Mouse (Mus musculus) CD4-positive, CD25-positive, alpha-beta regulatory T cell, adult 4 months (primary cell): ENCODE measurements around the gene Zfp764. TPM values are rescaled to one million over a fixed set of nuclear protein-coding genes. Genes with fewer than 3 reads are reported as not detected.
A peak's percentile ranks its signal among the peaks of the same experiment; 100 is the strongest.
"Not testable (repeated sequence)": the region's sequence is repeated elsewhere in the genome, so short reads cannot be mapped to it uniquely, and the experiment has no call there.

Experiments used
- ATAC-seq: one replicate; pipeline ENCODE4 v1.8.0; 2017
- polyA plus RNA-seq, 2 experiments: library from polyadenylated mRNA; unstranded; fragments of 100-300 nt; shearing (Covaris generic); gene quantifications; one replicate each; pipeline ENCODE4 v1.2.1; 2017

Gene Zfp764
- polyA plus RNA-seq, 2 experiments from 2014 or later, result 6.0 to 9.1 TPM

DNA sequence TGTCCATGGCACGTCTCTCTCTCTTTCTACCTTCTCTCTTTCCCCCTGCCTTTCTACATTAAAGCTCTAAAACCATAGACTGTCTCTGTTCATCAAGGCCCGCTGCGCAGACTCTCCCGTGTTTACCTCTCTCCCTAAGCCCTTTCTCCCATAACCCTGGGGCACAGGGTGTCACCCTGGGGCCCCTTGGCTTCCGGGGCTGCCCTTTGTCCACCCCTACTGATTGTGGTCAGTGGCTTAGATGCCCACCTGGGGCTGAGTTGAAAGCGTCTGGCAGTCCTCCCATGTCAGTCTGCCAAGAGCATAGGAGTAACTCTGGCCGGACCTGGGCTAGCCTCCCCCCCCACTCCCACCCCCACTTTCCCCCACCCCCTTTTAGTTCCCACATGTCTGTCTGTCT is 16.3 kb downstream of the Zfp764 start:
- ATAC-seq, result no peak

DNA sequence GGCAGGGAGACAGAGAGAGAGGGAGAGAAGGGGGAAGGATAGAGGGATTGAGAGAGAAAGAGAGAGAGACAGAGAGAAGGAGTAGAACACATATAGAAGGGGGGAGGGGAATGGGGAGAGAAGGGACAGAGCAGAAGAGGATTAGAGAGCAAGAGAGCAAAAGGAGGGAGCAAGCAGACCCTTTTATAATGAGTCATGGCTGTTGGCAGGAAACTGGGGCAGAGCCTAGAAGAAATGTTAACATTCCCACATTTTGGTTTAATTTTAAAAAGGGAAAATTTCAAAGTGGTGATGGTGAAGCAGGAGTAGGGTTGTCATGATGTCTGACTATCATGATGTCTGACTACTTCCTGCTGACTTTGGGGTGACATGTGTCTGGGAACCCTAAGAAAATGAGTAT is 18.4 kb downstream of the Zfp764 start:
- not testable (repeated sequence) for ATAC-seq

DNA sequence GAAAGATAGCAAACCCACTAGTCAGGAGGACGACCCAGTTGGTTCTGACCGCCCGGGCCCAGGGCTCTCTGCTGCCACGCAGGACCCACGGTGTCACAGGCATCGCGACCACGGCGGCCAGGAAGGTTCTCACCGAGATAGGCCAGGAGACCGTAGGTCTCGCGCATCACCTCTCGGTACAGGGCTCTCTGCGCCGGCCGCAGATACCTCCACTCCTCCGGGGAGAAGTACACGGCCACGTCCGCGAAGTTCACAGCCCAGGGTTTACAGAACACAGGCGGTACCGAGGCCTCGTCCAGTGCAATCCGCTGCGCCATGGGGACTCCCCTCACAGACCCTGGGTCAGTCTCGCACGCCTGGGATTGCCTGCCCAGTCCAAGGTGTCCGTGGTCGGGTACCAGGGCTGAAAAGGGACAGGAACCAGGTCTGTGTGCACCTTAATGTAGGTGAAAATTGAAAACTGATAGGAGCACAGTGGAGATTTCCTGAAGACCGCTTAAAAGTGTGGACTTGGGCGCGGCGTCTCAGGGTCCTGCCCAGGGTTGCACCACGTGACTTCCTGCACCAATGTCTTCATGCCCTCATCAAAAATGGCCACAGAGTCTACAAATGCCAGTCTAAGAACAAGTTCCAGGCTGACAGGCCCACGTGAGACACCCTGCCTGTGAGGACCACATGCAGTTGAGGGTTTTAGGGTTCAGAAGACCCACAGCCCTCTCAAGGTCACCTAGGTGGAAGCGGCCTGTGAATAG is 19.8 kb downstream of the Zfp764 start, which contains the start of gene 9130019O22Rik:
9130019O22Rik (minus strand) TSS at position 526 of the 752 bp plus-strand sequence.
- ATAC-seq, result peak; percentile 98

DNA sequence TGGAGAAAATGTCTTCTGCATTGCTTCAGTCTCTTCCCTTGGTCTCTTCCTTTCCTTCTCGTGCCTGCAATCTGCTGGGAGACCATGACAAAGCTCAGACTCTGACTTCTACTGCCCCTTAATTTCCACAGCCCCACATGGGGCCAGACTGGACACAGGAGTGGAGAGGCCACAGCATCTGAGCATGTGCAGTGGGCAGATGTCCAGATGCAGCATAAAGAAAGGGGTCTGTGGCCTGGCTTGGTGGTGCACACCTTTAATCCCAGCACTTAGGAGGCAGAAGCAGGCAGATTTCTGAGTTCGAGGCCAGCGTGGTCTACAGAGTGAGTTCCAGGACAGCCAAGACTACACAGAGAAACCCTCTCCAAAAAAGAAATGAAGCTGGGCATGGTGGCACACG is 21.1 kb downstream of the Zfp764 start:
- ATAC-seq, result not testable (repeated sequence)

DNA sequence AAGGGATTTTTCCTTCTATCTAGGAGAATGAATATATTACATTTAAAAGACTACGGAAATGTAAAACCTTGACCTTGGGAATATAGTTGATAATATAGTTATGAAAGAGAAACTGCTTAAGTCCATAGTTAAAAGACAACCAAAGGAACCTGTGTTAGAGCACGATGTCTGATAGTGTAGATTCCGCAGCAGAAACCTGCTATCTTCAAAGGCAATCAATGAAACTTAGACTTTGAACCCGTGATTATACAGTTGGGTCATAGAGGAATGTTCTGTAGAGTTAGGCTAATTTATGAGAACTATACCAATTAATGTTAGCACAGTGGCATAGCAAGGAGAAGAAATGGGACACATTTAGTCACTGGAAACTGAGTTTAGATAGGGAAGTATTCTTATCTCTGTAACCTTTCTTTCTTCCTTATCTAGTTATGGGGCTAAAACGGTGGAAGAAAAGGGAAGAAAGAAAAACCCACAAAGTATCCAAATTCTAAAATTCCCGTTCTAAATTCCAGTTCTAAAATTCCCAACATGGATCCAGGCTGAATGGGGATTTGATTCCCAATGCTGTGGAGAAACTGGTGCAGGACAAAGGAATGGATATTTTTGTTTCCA is 28.2 kb downstream of the Zfp764 start:
- no peak for ATAC-seq

DNA sequence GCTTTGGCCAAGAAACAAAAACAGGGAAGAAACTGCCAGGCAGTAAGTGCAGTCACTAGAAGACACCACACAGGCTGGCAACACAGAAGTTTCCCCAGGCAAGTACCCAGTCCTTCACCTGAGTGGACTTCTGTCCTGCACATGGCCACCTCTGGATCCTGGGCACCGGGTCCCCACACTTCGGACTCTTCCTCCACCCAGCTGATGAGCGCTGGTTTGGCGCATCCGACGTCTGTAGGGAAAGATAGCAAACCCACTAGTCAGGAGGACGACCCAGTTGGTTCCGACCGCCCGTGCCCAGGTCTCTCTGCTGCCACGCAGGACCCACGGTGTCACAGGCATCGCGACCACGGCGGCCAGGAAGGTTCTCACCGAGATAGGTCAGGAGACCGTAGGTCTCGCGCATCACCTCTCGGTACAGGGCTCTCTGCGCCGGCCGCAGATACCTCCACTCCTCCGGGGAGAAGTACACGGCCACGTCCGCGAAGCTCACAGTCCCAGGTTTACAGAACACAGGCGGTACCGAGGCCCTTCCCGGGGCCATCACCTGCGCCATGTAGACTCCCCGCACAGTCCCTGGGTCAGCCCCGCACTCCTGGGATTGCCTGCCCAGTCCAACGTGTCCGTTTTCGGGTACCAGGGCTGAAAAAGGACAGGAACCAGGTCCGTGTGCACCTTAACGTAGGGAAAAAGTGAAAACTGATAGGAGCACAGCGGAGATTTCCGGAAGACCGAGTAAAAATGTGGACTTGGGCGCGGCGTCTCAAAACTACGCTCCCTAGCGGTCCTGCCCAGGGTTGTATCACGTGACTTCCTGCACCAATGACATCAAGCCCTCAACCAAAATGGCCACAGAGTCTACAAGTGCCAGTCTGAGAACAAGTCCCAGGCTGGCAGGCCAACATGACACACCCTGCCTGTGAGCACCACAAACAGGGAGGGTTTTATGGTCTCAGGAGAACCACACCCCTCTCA is 31.1 kb downstream of the Zfp764 start, which contains the start of gene Zfp747:
Zfp747 (minus strand) TSS at position 780 of the 975 bp plus-strand sequence.
- peak; percentile 98 for ATAC-seq

DNA sequence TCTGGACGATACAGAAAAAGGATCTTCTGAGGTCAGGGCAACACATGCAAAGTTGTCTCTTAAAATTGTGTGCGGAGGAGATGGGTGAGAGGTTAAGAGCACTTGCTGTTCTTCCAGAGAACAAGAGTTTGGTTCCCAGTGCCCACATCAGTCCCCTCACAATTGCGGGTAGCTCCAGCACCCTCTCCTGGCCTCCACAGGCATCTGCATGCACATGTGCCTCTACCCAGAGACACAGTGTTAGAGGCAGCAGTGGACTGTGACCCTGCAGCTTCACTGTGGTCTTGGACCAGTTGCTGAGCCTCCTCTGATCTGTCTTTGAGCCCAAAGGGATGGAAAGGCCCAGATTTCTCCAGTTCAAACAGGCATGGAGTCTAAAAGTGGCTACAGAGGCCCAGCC is 34.8 kb downstream of the Zfp764 start:
- not testable (repeated sequence) for ATAC-seq

DNA sequence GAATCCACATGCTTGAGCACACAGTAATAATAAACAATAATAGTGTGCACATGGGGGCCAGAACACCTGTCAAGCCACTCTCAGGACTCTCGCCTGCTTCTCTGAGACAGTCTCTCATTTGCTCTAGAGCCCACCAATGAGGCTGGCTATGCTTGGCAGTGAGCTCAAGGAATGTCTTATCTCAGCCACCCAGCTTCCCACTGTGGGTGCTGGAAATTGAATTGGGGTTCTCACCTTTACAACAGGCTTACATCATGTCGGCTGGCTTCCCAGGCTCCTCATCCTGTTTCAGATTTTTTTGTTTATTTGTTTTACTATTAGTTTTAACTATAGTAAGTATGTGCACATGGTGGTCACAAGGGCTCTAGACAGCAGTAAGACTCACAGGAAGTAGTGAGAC is 35.4 kb downstream of the Zfp764 start:
- ATAC-seq, result no peak

DNA sequence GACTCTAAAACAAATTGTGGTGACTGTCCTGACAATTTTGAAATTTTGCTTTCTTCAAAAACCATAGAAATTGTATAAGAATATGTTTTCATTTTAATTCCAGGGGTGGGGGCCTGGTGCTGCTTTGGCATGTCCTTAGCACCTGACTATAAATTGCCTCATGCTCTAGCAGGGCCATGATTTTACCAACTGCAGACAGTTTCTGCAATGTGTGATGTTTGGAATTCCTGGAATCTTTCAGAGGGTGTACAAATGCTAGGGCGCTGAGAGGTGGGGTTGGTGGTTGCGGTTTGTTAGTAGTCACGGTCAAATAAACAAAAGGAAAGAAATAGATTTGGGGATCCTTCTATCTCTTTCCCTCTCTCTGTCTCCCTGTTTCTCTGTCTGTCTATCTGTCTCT is 40.4 kb downstream of the Zfp764 start:
- no peak for ATAC-seq

DNA sequence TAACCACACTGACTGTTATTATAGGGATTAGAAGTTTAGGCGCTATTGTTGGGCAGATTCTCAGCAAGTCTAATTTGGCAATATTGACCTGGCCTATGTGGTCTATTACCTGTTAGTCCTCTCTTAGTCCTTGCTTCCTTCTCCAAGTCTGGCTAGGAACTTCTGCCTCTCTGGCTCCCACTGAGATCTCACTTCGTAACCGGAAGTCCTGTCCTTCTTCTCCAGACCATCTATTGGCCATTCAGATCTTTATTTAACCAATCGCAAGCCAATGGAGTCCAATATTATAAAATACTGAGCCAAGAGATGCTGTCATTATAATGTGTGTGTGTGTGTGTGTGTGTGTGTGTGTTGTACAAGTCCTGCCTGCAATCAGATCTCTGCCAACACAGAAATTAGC is 42.5 kb downstream of the Zfp764 start:
- ATAC-seq, result no peak

DNA sequence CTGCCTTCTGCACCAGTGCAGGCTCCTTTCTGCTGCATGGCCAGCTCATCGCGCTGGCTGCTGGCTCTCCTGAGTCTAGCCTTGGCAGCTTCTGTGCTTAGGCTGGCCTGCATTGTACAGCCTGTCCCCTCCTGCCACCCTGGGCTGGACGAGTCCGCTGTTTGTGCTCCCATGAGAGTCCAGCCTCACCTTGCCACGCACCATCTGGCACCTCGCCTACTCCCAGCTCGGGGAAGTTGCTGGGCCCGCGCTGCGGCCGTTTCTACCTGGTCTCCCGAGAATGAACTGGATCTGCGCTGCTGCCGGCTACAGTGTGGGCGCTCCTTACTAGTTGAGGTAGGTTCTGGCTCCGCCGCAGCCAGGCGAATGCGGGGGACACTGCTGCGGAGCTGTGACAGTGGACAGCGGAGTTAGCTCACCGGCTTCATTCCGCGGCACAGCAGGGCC is 43.1 kb downstream of the Zfp764 start:
- ATAC-seq, result no peak

DNA sequence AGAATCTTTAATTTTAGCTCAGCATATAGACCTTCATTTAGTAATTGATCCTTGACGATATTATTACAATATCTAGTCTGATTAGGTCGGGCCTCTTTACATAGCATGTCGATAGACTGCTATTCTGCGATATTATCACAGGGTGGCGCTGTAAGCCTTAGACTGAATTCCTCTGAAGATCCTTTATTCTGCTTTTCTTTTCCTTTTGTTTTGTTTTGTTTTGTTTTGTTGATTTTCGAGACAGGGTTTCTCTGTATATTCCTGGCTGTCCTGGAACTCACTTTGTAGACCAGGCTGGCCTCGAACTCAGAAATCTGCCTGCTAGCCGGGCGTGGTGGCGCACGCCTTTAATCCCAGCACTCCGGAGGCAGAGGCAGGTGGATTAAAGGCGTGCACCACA is 44.2 kb downstream of the Zfp764 start:
- peak; percentile 62 for ATAC-seq

DNA sequence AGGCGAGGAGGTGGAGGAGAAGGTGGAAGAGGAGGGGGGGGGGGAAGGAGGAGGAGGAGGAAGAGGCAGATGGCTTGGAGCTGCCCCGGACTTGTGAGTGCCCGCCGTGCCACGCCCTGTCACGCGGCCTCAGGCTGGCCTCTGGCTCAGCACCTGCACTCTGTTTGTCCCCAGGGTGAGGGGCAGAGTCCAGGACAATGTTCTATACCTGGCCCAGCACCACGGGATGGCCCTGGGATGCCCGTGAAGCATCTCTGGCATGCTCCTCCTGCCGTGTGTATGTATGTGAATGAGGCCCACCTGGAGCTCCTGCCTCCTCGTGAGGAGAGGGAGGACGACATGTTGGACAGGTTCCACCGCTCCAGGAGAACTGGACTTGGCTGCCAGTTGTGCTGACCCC is 45.2 kb downstream of the Zfp764 start:
- no peak for ATAC-seq

DNA sequence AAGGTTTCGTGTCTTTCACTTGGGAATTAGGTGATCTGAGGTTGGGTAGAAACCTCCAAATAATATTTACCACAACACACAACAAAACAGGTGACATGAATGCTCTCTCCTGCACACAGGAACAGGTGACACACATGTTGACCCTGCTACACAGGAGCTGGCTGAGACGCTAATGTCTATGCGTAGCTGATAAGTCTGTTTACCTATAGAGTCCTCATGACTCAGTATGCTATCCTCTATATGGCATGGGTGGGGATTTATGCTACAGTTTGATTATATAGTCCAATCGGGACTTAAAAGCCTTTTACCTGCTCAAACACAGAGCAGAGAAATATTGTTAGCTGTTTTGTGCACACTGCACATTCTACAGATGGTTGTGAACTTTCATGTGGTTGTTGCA is 46.4 kb downstream of the Zfp764 start:
- ATAC-seq, result no peak

DNA sequence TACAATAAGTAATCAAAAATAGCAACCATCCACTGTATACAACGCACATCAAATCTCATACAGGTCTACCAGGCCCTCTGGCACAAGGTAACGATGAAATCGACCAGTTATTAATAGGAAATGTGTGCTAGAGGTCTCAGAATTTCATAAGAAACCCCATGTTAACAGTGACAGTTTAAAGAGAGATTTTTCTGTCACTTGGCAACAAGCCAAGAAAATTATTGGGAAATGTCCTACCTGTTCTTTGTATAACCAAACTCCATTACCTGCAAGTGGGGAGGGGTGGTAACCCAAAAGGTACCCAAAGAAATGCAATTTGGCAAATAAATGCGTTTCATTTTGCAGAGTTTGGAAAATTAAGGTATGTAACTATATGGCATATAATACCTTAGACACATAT is 48.1 kb downstream of the Zfp764 start:
- no peak for ATAC-seq

DNA sequence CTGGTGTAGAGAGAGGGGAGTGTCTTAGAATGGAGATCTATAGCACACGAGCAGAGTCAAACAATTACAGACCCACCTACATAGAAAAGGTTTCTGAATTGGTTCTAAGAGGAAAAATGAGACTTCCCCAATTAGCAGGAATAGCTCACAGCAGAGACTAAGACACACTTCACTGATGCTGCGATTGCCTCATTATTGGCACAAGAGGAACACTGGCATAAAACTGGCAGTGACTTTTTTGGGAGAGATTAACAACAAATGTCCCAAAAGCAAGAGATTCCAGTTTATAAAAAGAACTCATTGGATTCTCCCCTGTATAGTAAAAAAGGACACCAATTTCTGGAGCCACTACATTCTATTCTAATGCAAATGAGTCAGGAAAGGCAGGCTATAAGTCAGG is 48.8 kb downstream of the Zfp764 start:
- ATAC-seq, result no peak

DNA sequence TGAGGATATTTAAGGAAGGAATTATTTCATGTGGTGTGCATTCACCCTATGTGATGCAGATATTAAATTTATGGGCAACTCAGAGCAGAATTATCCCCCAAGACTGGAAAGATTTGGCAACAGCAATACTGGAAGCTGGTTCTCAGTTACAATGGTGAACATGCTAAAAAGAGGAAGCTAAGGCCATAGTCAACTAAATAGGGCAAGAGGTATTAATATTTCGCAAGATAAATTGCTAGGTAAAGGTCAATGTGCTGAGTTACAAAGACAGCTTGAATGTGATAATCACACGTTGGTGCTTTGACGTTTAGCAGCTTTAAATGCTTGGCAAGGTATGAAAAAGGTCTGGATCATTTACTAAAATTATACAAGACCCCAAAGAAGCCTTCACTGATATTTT is 50.8 kb downstream of the Zfp764 start:
- no peak for ATAC-seq

Other genes starting within 250 kb of the Zfp764 start
- 10 to 100 TPM; 39.7 to 51.9 TPM for gene Cd2bp2, start 210.8 kb downstream of the Zfp764 start, polyA plus RNA-seq
- gene Tbc1d10b, start 198.4 kb downstream of the Zfp764 start, polyA plus RNA-seq, result 10 to 100 TPM; 12.5 to 18.4 TPM
- 10 to 100 TPM; 25.4 to 31.5 TPM for gene Mylpf, start 197.9 kb downstream of the Zfp764 start, polyA plus RNA-seq
- gene Zfp553, start 173.8 kb downstream of the Zfp764 start, polyA plus RNA-seq, result 1 to 10 TPM; 6.6 to 7.9 TPM
- gene Sept1, start 173.7 kb downstream of the Zfp764 start, polyA plus RNA-seq, result 100 to 1,000 TPM; 819 to 912 TPM
- 1 to 10 TPM; 1.3 to 1.6 TPM for gene Zfp771, start 162.5 kb downstream of the Zfp764 start, polyA plus RNA-seq
- gene Dctpp1, start 146.1 kb downstream of the Zfp764 start, polyA plus RNA-seq, result 10 to 100 TPM; 39.7 to 50.1 TPM
- gene Sephs2, start 132.8 kb downstream of the Zfp764 start, polyA plus RNA-seq, result 10 to 100 TPM; 17.3 to 23.4 TPM
- gene Itgal, start 110.6 kb downstream of the Zfp764 start, polyA plus RNA-seq, result 100 to 1,000 TPM; 169 to 297 TPM
- not detected for gene Zfp768, start 61.2 kb downstream of the Zfp764 start, polyA plus RNA-seq
- gene Zfp747, start 30.8 kb downstream of the Zfp764 start, polyA plus RNA-seq, result 10 to 100 TPM; 12.7 to 17.6 TPM
- 1 to 10 TPM; 7.3 to 9.9 TPM for gene 9130019O22Rik, start 19.7 kb downstream of the Zfp764 start, polyA plus RNA-seq
- gene E430018J23Rik, start 13.2 kb downstream of the Zfp764 start, polyA plus RNA-seq, result 1 to 10 TPM; 3.2 to 5.5 TPM
- gene Zfp688, start 15.2 kb upstream of the Zfp764 start, polyA plus RNA-seq, result 10 to 100 TPM; 16.0 to 18.9 TPM
- 1 to 10 TPM; 5.6 to 7.9 TPM for gene Zfp689, start 42.3 kb upstream of the Zfp764 start, polyA plus RNA-seq
- gene Prr14, start 52.8 kb upstream of the Zfp764 start, polyA plus RNA-seq, result 100 to 1,000 TPM; 181 to 236 TPM
- gene Fbrs, start 72.4 kb upstream of the Zfp764 start, polyA plus RNA-seq, result 10 to 100 TPM; 22.9 to 24.0 TPM
- gene Srcap, start 105.2 kb upstream of the Zfp764 start, polyA plus RNA-seq, result 10 to 100 TPM in 1 of 2 experiments, 1 to 10 TPM in 1; 9.1 to 11.4 TPM
- gene Gm42715, start 112.8 kb upstream of the Zfp764 start, polyA plus RNA-seq, result 10 to 100 TPM; 29.9 to 31.9 TPM
- 10 to 100 TPM; 39.7 to 91.0 TPM for gene Tmem265, start 154.6 kb upstream of the Zfp764 start, polyA plus RNA-seq
- gene Phkg2, start 166.5 kb upstream of the Zfp764 start, polyA plus RNA-seq, result 100 to 1,000 TPM; 109 to 138 TPM
- gene Ccdc189, start 181.8 kb upstream of the Zfp764 start, polyA plus RNA-seq, result under 1 TPM; 0.56 to 0.70 TPM
- 10 to 100 TPM; 26.3 to 45.6 TPM for gene Rnf40, start 181.9 kb upstream of the Zfp764 start, polyA plus RNA-seq
- gene Zfp629, start 209.0 kb upstream of the Zfp764 start, polyA plus RNA-seq, result under 1 TPM; 0.16 to 0.56 TPM